2 mouse cellular contexts compared by ENCODE assay signal in genomic region chr7:3664524-3665214, GRCm38 (mm10).
A peak's percentile ranks its signal among the peaks of the same experiment; 100 is the strongest.
TF ChIP-seq lines count a peak whose summit lies in the region.

No protein-coding gene starts in this region.

TF ChIP-seq in C2C12, 6 proteins besides CTCF, POLR2A, EP300 and RAD21:
- TF ChIP-seq MAX (IDR thresholded peaks at IDR 0.05), result no peak
- TF ChIP-seq USF1 (IDR thresholded peaks at IDR 0.05; ENCODE audit: low read depth), result no peak
- TF ChIP-seq MYOD1 (IDR thresholded peaks at IDR 0.05; ENCODE audit: control insufficient read depth, insufficient read length, low read depth), result no peak
- TF ChIP-seq MYOG (IDR thresholded peaks at IDR 0.05; ENCODE audit: control insufficient read depth, extremely low read depth, insufficient read length), result no peak
- no peak for TF ChIP-seq FOSL1 (IDR thresholded peaks at IDR 0.05; ENCODE audit: insufficient read depth, low read length, poor library complexity, severe bottlenecking)
- no peak for TF ChIP-seq CEBPB (IDR thresholded peaks at IDR 0.05; ENCODE audit: low read depth)
TF ChIP-seq in C2C12: peak in this region for 0.

TF ChIP-seq in MEL, 35 proteins besides CTCF, POLR2A, EP300 and RAD21:
- TF ChIP-seq ZNF384 (IDR thresholded peaks at IDR 0.05; ENCODE audit: low read depth, low read length), result peak; percentile 62; the same call in 1 of the 2 replicates
- TF ChIP-seq SIN3A (IDR thresholded peaks at IDR 0.05; ENCODE audit: low read length), result no peak
